Mouse (Mus musculus) intestine, postnatal 0 days (tissue): Measurements from ENCODE around the gene Fam13a. TPM values are rescaled to one million over a fixed set of nuclear protein-coding genes. Genes with fewer than 3 reads are reported as not detected.

ENCODE experiments used
- ATAC-seq: fragments of 200-750 bp; cut with Nextera tagmentation; 2 replicates; pipeline ENCODE4 v1.8.0; 2017; ENCODE audit warnings: mild to moderate bottlenecking, moderate TSS enrichment, moderate library complexity
- H3K27ac ChIP-seq: fragments of 300-500 bp; sonication (generic); 2 replicates; pipeline ENCODE4 v1.5.1; 2014; ENCODE audit warnings: mild to moderate bottlenecking, low read depth, low read length, moderate library complexity
- H3K27me3 ChIP-seq: fragments of 300-500 bp; sonication (generic); replicated peaks from 2 replicates; pipeline ENCODE4 v1.6.1; 2014; ENCODE audit warnings: low read length, mixed read lengths; ENCODE audit not compliant: control insufficient read depth, insufficient read depth
- H3K36me3 ChIP-seq: fragments of 300-500 bp; sonication (generic); 2 replicates; pipeline ENCODE4 v1.6.1; 2014; ENCODE audit warnings: mild to moderate bottlenecking, moderate library complexity; ENCODE audit not compliant: control insufficient read depth, insufficient read depth
- H3K4me1 ChIP-seq: fragments of 300-500 bp; sonication (generic); replicated peaks from 2 replicates; pipeline ENCODE4 v1.6.1; 2014; ENCODE audit warnings: antibody characterized with exemption, low read length, mixed read lengths; ENCODE audit not compliant: control insufficient read depth, insufficient read depth
- H3K4me2 ChIP-seq: fragments of 300-500 bp; sonication (generic); replicated peaks from 2 replicates; pipeline ENCODE4 v1.6.1; 2014; ENCODE audit warnings: low read depth, mild to moderate bottlenecking, moderate library complexity
- H3K4me3 ChIP-seq: fragments of 300-500 bp; sonication (generic); 2 replicates; pipeline ENCODE4 v1.5.1; 2014; ENCODE audit warnings: low read depth, low read length
- H3K9ac ChIP-seq: fragments of 300-500 bp; sonication (generic); 2 replicates; pipeline ENCODE4 v1.6.1; 2014; ENCODE audit warnings: mild to moderate bottlenecking, low read depth, low read length
- H3K9me3 ChIP-seq: fragments of 300-500 bp; sonication (generic); 2 replicates; pipeline ENCODE4 v1.6.1; 2016; ENCODE audit warnings: mixed run types; ENCODE audit not compliant: control insufficient read depth
- CTCF ChIP-seq: sonication (generic); IDR thresholded peaks from 2 replicates; pipeline ENCODE4 v1.5.1; 2016; ENCODE audit warnings: low read depth, mild to moderate bottlenecking, control low read depth, antibody characterized with exemption, moderate library complexity
- WGBS: fragments of 180-500 bp; shearing (Covaris S2); extraction: QIAGEN DNeasy Blood & Tissue Kit; methylation state at CpG from one replicate; pipeline ENCODE4 v1.1.7; 2014; 5-methylcytosine and 5-hydroxymethylcytosine counted together
- polyA plus RNA-seq: library from polyadenylated mRNA; unstranded; fragments of >200 nt; fragmentation: Nextera tagmentation; extraction: Ambion mirVana; gene quantifications from 2 replicates; pipeline ENCODE4 v1.2.1, GENCODE M21; 2015

Gene Fam13a
- polyA plus RNA-seq, 1 experiment from 2014 or later: 57.0 TPM

- ATAC-seq: no peak
- 75% methylated on average over 1 of the region's 1 CpGs for WGBS
- no peaks in the 10 kb centered on the region for H3K27me3 ChIP-seq
- H3K4me1 ChIP-seq: no peaks in the 10 kb centered on the region
- H3K4me2 ChIP-seq: no peak overlapping the region
- H3K27ac ChIP-seq: no peak overlapping the region
- peaks cover 23% of the 10 kb centered on the region for H3K36me3 ChIP-seq
- no peak overlapping the region for H3K9ac ChIP-seq
- H3K4me3 ChIP-seq: no peak overlapping the region
- H3K9me3 ChIP-seq: no peaks in the 10 kb centered on the region
- TF ChIP-seq CTCF: no peak
Measured at GRCm38 (mm10) chr6:58950410-58950809, 73.9 kb downstream of the Fam13a start.

- no peaks in the 10 kb centered on the region for H3K9me3 ChIP-seq
- no peak for TF ChIP-seq CTCF
- H3K4me2 ChIP-seq: no peak overlapping the region
- no peaks in the 10 kb centered on the region for H3K4me1 ChIP-seq
- H3K27ac ChIP-seq: no peak overlapping the region
- no peaks in the 10 kb centered on the region for H3K27me3 ChIP-seq
- H3K36me3 ChIP-seq: peaks cover 21% of the 10 kb centered on the region
- no peak overlapping the region for H3K9ac ChIP-seq
- ATAC-seq: no peak
- WGBS: 49% methylated on average over 4 of the region's 4 CpGs
- no peak overlapping the region for H3K4me3 ChIP-seq
Measured at GRCm38 (mm10) chr6:58946840-58947239, 77.5 kb downstream of the Fam13a start.

- ATAC-seq: no peak
- no peak overlapping the region for H3K27ac ChIP-seq
- H3K36me3 ChIP-seq: peaks cover 22% of the 10 kb centered on the region
- H3K4me1 ChIP-seq: no peaks in the 10 kb centered on the region
- H3K9ac ChIP-seq: no peak overlapping the region
- H3K9me3 ChIP-seq: no peaks in the 10 kb centered on the region
- WGBS: 64% methylated on average over 2 of the region's 2 CpGs
- H3K4me3 ChIP-seq: no peak overlapping the region
- no peaks in the 10 kb centered on the region for H3K27me3 ChIP-seq
- no peak for TF ChIP-seq CTCF
- no peak overlapping the region for H3K4me2 ChIP-seq
Measured at GRCm38 (mm10) chr6:58946246-58946645, 78.1 kb downstream of the Fam13a start.

GRCm38 (mm10) chr6:58943958-58944357 is 80.4 kb downstream of the Fam13a start:
- ATAC-seq: no peak
- Histone ChIP-seq H3K9ac (no peak overlapping the region), H3K4me3 (no peak overlapping the region), H3K36me3 (peaks cover 36% of the 10 kb centered on the region), H3K4me2 (no peak overlapping the region), H3K4me1 (no peaks in the 10 kb centered on the region), H3K27ac (no peak overlapping the region), H3K9me3 (no peaks in the 10 kb centered on the region), H3K27me3 (no peaks in the 10 kb centered on the region)
- no peak for TF ChIP-seq CTCF
- WGBS: 98% methylated on average over 3 of the region's 3 CpGs

GRCm38 (mm10) chr6:58942276-58942675 is 82.1 kb downstream of the Fam13a start:
- no peak overlapping the region for H3K4me3 ChIP-seq
- ATAC-seq: no peak
- H3K4me1 ChIP-seq: no peaks in the 10 kb centered on the region
- H3K4me2 ChIP-seq: no peak overlapping the region
- peaks cover 41% of the 10 kb centered on the region for H3K36me3 ChIP-seq
- no peak for TF ChIP-seq CTCF
- no peaks in the 10 kb centered on the region for H3K9me3 ChIP-seq
- no peaks in the 10 kb centered on the region for H3K27me3 ChIP-seq
- no peak overlapping the region for H3K27ac ChIP-seq
- 90% methylated on average over 2 of the region's 2 CpGs for WGBS
- no peak overlapping the region for H3K9ac ChIP-seq

GRCm38 (mm10) chr6:58937726-58938125 is 86.6 kb downstream of the Fam13a start:
- no peak overlapping the region for H3K4me2 ChIP-seq
- H3K9ac ChIP-seq: no peak overlapping the region
- H3K36me3 ChIP-seq: peaks cover 43% of the 10 kb centered on the region
- no peak overlapping the region for H3K4me3 ChIP-seq
- no peak overlapping the region for H3K27ac ChIP-seq
- H3K4me1 ChIP-seq: no peaks in the 10 kb centered on the region
- H3K9me3 ChIP-seq: no peaks in the 10 kb centered on the region
- no peak for TF ChIP-seq CTCF
- H3K27me3 ChIP-seq: no peaks in the 10 kb centered on the region
- no peak for ATAC-seq

GRCm38 (mm10) chr6:58934144-58934543 is 90.2 kb downstream of the Fam13a start:
- Histone ChIP-seq H3K9me3 (no peaks in the 10 kb centered on the region), H3K4me1 (no peaks in the 10 kb centered on the region), H3K9ac (no peak overlapping the region), H3K4me2 (no peak overlapping the region), H3K4me3 (no peak overlapping the region), H3K27me3 (no peaks in the 10 kb centered on the region), H3K36me3 (peaks cover 24% of the 10 kb centered on the region), H3K27ac (no peak overlapping the region)
- no peak for ATAC-seq
- 84% methylated on average over 4 of the region's 4 CpGs for WGBS
- no peak for TF ChIP-seq CTCF
